Mouse (Mus musculus) liver, adult 2 months (tissue): ENCODE measurements at regions not wholly inside any gene's neighbourhood (a gene's known extent, or its start where the extent isn't known, plus 50 kb on each side); places are given as distances from the start of the nearest gene placed in this dataset.

Experiments
- CTCF ChIP-seq: fragments of 200-500 bp; IDR thresholded peaks from 2 replicates; pipeline ENCODE4 v1.5.1; 2011; ENCODE audit warnings: low read depth, low read length, control low read depth
- POLR2A ChIP-seq: fragments of 200-500 bp; IDR thresholded peaks from 2 replicates; pipeline ENCODE4 v1.6.1; 2011; ENCODE audit warnings: low read length, control low read depth; ENCODE audit not compliant: insufficient read depth; ENCODE audit errors: extremely low read depth

GRCm38 (mm10) chr12:73405106-73405505 is 118.5 kb downstream of the Slc38a6 start:
- no peak for TF ChIP-seq CTCF
- no peak for TF ChIP-seq POLR2A
